Mouse (Mus musculus): ENCODE results near the gene Myadm. TPM values are rescaled to one million over a fixed set of nuclear protein-coding genes. Genes with fewer than 3 reads are reported as not detected.

Gene Myadm
- polyA plus RNA-seq, 1 experiment from 2014 or later, result 55.1 TPM

- Histone ChIP-seq H3K9me3 (replicated peaks; ENCODE audit: control insufficient read depth, low read length) (no peaks in the 10 kb centered on the region), H3K27me3 (ENCODE audit: control insufficient read depth, insufficient read depth, low read depth, low read length) (peaks cover 46% of the 10 kb centered on the region), H3K4me1 (ENCODE audit: control insufficient read depth, low read depth, low read length) (peaks cover 2% of the 10 kb centered on the region), H3K4me3 (ENCODE audit: low read depth, low read length) (peak overlapping the region; percentile 35), H3K4me2 (ENCODE audit: low read depth, low read length) (peak overlapping the region; percentile 49), H3K27ac (ENCODE audit: low read length) (no peak overlapping the region), H3K9ac (ENCODE audit: low read depth, low read length) (no peak overlapping the region), H3K36me3 (ENCODE audit: control insufficient read depth, insufficient read depth) (no peaks in the 10 kb centered on the region)
- ATAC-seq (ENCODE audit: low read depth), result no peak
- 7% methylated on average over 12 of the region's 12 CpGs for WGBS (ENCODE audit: insufficient replicate concordance)
Observed at GRCm38 (mm10) chr7:3303789-3304188, 14.9 kb downstream of the Myadm start.

GRCm38 (mm10) chr7:3304298-3304697 is 15.4 kb downstream of the Myadm start:
- no peak for ATAC-seq (ENCODE audit: low read depth)
- WGBS (ENCODE audit: insufficient replicate concordance), result 7% methylated on average over 10 of the region's 10 CpGs
- H3K4me2 ChIP-seq (ENCODE audit: low read depth, low read length), result no peak overlapping the region
- H3K4me3 ChIP-seq (ENCODE audit: low read depth, low read length), result no peak overlapping the region
- no peak overlapping the region for H3K9ac ChIP-seq (ENCODE audit: low read depth, low read length)
- no peaks in the 10 kb centered on the region for H3K36me3 ChIP-seq (ENCODE audit: control insufficient read depth, insufficient read depth)
- H3K27ac ChIP-seq (ENCODE audit: low read length), result no peak overlapping the region
- H3K4me1 ChIP-seq (ENCODE audit: control insufficient read depth, low read depth, low read length), result peaks cover 2% of the 10 kb centered on the region
- H3K27me3 ChIP-seq (ENCODE audit: control insufficient read depth, insufficient read depth, low read depth, low read length), result peaks cover 46% of the 10 kb centered on the region
- no peaks in the 10 kb centered on the region for H3K9me3 ChIP-seq (replicated peaks; ENCODE audit: control insufficient read depth, low read length)

DNA sequence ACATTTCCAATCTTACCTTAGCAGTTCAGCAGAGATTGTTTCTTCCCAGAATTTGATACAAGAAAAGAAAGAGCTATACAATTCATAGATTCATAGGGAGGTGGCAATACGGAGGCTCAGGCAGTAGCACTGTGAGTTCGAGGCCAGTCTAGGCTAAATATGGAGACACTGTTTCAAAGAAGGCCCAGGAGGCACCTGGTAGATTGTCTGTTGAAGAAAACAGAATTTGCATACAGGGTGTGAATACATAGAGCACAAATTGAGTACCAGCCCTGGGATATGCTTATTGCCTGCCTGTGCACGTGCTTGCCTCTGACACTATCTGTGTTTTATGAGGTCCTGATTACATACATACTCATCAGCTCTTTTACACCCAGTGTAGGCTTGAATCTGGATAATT is 17.5 kb downstream of the Myadm start:
- ATAC-seq (ENCODE audit: low read depth), result no peak
- Histone ChIP-seq H3K4me3 (ENCODE audit: low read depth, low read length) (no peak overlapping the region), H3K4me2 (ENCODE audit: low read depth, low read length) (no peak overlapping the region), H3K27me3 (ENCODE audit: control insufficient read depth, insufficient read depth, low read depth, low read length) (peaks cover 43% of the 10 kb centered on the region), H3K27ac (ENCODE audit: low read length) (no peak overlapping the region), H3K9me3 (replicated peaks; ENCODE audit: control insufficient read depth, low read length) (no peaks in the 10 kb centered on the region), H3K36me3 (ENCODE audit: control insufficient read depth, insufficient read depth) (no peaks in the 10 kb centered on the region), H3K9ac (ENCODE audit: low read depth, low read length) (no peak overlapping the region), H3K4me1 (ENCODE audit: control insufficient read depth, low read depth, low read length) (no peaks in the 10 kb centered on the region; the same call in 1 of the 2 replicates)
- WGBS (ENCODE audit: insufficient replicate concordance), result 46% methylated on average over 3 of the region's 3 CpGs

- Histone ChIP-seq H3K4me1 (ENCODE audit: control insufficient read depth, low read depth, low read length) (no peaks in the 10 kb centered on the region), H3K4me3 (ENCODE audit: low read depth, low read length) (no peak overlapping the region), H3K9me3 (replicated peaks; ENCODE audit: control insufficient read depth, low read length) (no peaks in the 10 kb centered on the region), H3K4me2 (ENCODE audit: low read depth, low read length) (no peak overlapping the region), H3K27ac (ENCODE audit: low read length) (no peak overlapping the region), H3K36me3 (ENCODE audit: control insufficient read depth, insufficient read depth) (no peaks in the 10 kb centered on the region), H3K27me3 (ENCODE audit: control insufficient read depth, insufficient read depth, low read depth, low read length) (peaks cover 21% of the 10 kb centered on the region), H3K9ac (ENCODE audit: low read depth, low read length) (no peak overlapping the region)
- WGBS (ENCODE audit: insufficient replicate concordance), result 35% methylated on average over 4 of the region's 4 CpGs
- no peak for ATAC-seq (ENCODE audit: low read depth)
Observed at GRCm38 (mm10) chr7:3308646-3309045, 19.8 kb downstream of the Myadm start.

GRCm38 (mm10) chr7:3310233-3310632 is 21.4 kb downstream of the Myadm start:
- Histone ChIP-seq H3K4me2 (ENCODE audit: low read depth, low read length) (no peak overlapping the region), H3K36me3 (ENCODE audit: control insufficient read depth, insufficient read depth) (no peaks in the 10 kb centered on the region), H3K27me3 (ENCODE audit: control insufficient read depth, insufficient read depth, low read depth, low read length) (peaks cover 7% of the 10 kb centered on the region), H3K9ac (ENCODE audit: low read depth, low read length) (no peak overlapping the region), H3K4me1 (ENCODE audit: control insufficient read depth, low read depth, low read length) (no peaks in the 10 kb centered on the region), H3K4me3 (ENCODE audit: low read depth, low read length) (no peak overlapping the region), H3K9me3 (replicated peaks; ENCODE audit: control insufficient read depth, low read length) (no peaks in the 10 kb centered on the region), H3K27ac (ENCODE audit: low read length) (no peak overlapping the region)
- no peak for ATAC-seq (ENCODE audit: low read depth)
- 75% methylated on average over 7 of the region's 7 CpGs for WGBS (ENCODE audit: insufficient replicate concordance)

DNA sequence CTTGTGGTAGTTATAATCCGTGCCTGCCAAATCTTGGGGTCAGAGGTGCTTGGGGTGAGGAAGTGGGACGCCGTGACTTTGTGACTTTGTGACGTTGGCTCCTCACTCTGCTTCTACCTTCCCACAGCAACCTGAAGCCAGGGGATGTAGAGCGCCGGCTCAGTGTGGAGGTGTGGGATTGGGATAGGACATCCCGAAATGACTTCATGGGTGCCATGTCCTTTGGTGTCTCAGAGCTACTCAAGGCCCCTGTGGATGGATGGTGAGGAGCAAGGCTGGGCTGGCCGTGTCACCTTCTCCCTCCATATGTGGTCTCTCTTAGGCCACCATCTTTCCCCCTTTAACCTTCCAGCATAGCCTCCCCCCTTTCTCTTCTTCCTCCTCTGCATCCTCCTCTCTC is 24.7 kb downstream of the Myadm start:
- 69% methylated on average over 8 of the region's 8 CpGs for WGBS (ENCODE audit: insufficient replicate concordance)
- Histone ChIP-seq H3K9ac (ENCODE audit: low read depth, low read length) (no peak overlapping the region), H3K4me3 (ENCODE audit: low read depth, low read length) (no peak overlapping the region), H3K4me2 (ENCODE audit: low read depth, low read length) (no peak overlapping the region), H3K36me3 (ENCODE audit: control insufficient read depth, insufficient read depth) (no peaks in the 10 kb centered on the region), H3K27ac (ENCODE audit: low read length) (no peak overlapping the region), H3K27me3 (ENCODE audit: control insufficient read depth, insufficient read depth, low read depth, low read length) (no peaks in the 10 kb centered on the region), H3K9me3 (replicated peaks; ENCODE audit: control insufficient read depth, low read length) (no peaks in the 10 kb centered on the region), H3K4me1 (ENCODE audit: control insufficient read depth, low read depth, low read length) (no peaks in the 10 kb centered on the region)
- no peak for ATAC-seq (ENCODE audit: low read depth)

DNA sequence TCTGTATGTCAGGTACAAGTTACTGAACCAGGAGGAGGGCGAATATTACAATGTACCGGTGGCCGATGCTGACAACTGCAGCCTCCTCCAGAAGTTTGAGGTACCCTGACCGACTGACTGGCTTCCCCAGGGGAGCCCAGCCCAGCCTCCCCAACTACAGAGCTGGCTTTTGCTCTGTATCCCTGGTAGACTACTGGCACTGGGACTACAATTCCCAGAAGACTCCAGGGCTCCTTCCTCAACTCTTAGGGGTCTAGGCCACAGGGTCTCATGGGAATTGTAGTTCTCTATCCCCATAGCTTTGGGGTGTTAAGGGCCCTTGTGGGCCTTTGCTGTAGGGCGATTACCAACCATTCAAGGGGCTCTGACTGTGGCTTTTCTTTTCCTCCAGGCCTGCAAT is 25.2 kb downstream of the Myadm start:
- no peak overlapping the region for H3K4me2 ChIP-seq (ENCODE audit: low read depth, low read length)
- no peak for ATAC-seq (ENCODE audit: low read depth)
- H3K9me3 ChIP-seq (replicated peaks; ENCODE audit: control insufficient read depth, low read length), result no peaks in the 10 kb centered on the region
- no peaks in the 10 kb centered on the region for H3K4me1 ChIP-seq (ENCODE audit: control insufficient read depth, low read depth, low read length)
- H3K27me3 ChIP-seq (ENCODE audit: control insufficient read depth, insufficient read depth, low read depth, low read length), result no peaks in the 10 kb centered on the region
- H3K4me3 ChIP-seq (ENCODE audit: low read depth, low read length), result no peak overlapping the region
- H3K9ac ChIP-seq (ENCODE audit: low read depth, low read length), result no peak overlapping the region
- WGBS (ENCODE audit: insufficient replicate concordance), result 47% methylated on average over 5 of the region's 5 CpGs
- no peak overlapping the region for H3K27ac ChIP-seq (ENCODE audit: low read length)
- H3K36me3 ChIP-seq (ENCODE audit: control insufficient read depth, insufficient read depth), result no peaks in the 10 kb centered on the region

DNA sequence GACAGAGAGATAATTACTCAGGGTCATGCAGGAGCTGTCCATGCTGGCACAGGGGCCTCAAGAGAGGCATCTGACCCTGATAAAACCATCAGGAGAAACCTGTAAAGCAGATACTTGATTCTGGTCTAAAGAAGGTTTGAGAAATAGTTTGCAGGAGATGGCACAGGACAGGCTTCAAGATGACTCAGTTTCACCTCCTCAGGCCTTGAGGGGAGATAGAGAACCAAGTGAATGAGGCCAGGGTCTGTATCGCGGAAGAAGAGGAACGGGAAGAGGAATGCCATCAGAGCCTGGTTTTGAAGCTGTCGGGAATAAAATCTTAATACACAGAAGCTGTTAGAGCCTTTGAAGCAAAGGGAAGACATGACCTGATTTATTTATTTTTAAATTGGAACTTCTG is 28.8 kb downstream of the Myadm start:
- 46% methylated on average over 4 of the region's 4 CpGs for WGBS (ENCODE audit: insufficient replicate concordance)
- H3K4me2 ChIP-seq (ENCODE audit: low read depth, low read length), result no peak overlapping the region
- no peak for ATAC-seq (ENCODE audit: low read depth)
- H3K36me3 ChIP-seq (ENCODE audit: control insufficient read depth, insufficient read depth), result no peaks in the 10 kb centered on the region
- H3K9me3 ChIP-seq (replicated peaks; ENCODE audit: control insufficient read depth, low read length), result no peaks in the 10 kb centered on the region
- no peaks in the 10 kb centered on the region for H3K4me1 ChIP-seq (ENCODE audit: control insufficient read depth, low read depth, low read length)
- no peaks in the 10 kb centered on the region for H3K27me3 ChIP-seq (ENCODE audit: control insufficient read depth, insufficient read depth, low read depth, low read length)
- no peak overlapping the region for H3K9ac ChIP-seq (ENCODE audit: low read depth, low read length)
- H3K27ac ChIP-seq (ENCODE audit: low read length), result no peak overlapping the region
- no peak overlapping the region for H3K4me3 ChIP-seq (ENCODE audit: low read depth, low read length)

GRCm38 (mm10) chr7:3320856-3321255 is 32.0 kb downstream of the Myadm start:
- H3K27ac ChIP-seq (ENCODE audit: low read length), result no peak overlapping the region
- H3K9me3 ChIP-seq (replicated peaks; ENCODE audit: control insufficient read depth, low read length), result no peaks in the 10 kb centered on the region
- no peak overlapping the region for H3K4me2 ChIP-seq (ENCODE audit: low read depth, low read length)
- WGBS (ENCODE audit: insufficient replicate concordance), result 47% methylated on average over 3 of the region's 3 CpGs
- no peaks in the 10 kb centered on the region for H3K36me3 ChIP-seq (ENCODE audit: control insufficient read depth, insufficient read depth)
- no peaks in the 10 kb centered on the region for H3K4me1 ChIP-seq (ENCODE audit: control insufficient read depth, low read depth, low read length)
- no peak overlapping the region for H3K4me3 ChIP-seq (ENCODE audit: low read depth, low read length)
- no peaks in the 10 kb centered on the region for H3K27me3 ChIP-seq (ENCODE audit: control insufficient read depth, insufficient read depth, low read depth, low read length)
- H3K9ac ChIP-seq (ENCODE audit: low read depth, low read length), result no peak overlapping the region
- ATAC-seq (ENCODE audit: low read depth), result no peak

GRCm38 (mm10) chr7:3323826-3324225 is 34.9 kb downstream of the Myadm start:
- Histone ChIP-seq H3K36me3 (ENCODE audit: control insufficient read depth, insufficient read depth) (no peaks in the 10 kb centered on the region), H3K9me3 (replicated peaks; ENCODE audit: control insufficient read depth, low read length) (no peaks in the 10 kb centered on the region), H3K4me2 (ENCODE audit: low read depth, low read length) (no peak overlapping the region), H3K4me3 (ENCODE audit: low read depth, low read length) (no peak overlapping the region), H3K27ac (ENCODE audit: low read length) (no peak overlapping the region), H3K9ac (ENCODE audit: low read depth, low read length) (no peak overlapping the region), H3K4me1 (ENCODE audit: control insufficient read depth, low read depth, low read length) (no peaks in the 10 kb centered on the region), H3K27me3 (ENCODE audit: control insufficient read depth, insufficient read depth, low read depth, low read length) (no peaks in the 10 kb centered on the region)
- no peak for ATAC-seq (ENCODE audit: low read depth)
- WGBS (ENCODE audit: insufficient replicate concordance), result 66% methylated on average over 1 of the region's 1 CpGs

Measured in liver, embryonic 16.5 days (tissue).